Mouse (Mus musculus): ENCODE results near the gene Tubb2a. TPM values are rescaled to one million over a fixed set of nuclear protein-coding genes. Genes with fewer than 3 reads are reported as not detected.

Gene Tubb2a
- total and polyA plus RNA-seq, 3 experiments, result 17.6 to 43.0 (median 26.1) TPM

DNA sequence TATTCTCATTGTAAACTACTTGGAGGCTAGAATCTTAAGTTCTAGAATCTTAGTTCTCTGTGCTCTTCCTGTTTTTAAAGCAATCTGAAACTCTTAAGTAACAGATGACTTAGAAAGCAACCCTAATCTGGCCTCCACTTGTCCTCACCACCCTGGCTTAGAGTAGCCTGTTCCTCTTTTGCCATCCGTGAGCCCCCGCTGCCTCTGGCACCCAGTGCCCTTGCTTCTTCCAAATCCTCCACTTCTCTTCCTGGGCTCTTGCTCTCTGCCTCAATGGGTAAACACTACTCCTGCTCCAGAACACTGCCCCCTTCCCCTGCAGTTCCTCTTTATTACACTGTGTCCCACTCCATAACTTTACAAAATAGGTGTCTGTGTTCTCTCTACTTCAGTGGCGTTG, 26.1 kb downstream of the Tubb2a start:
- dilution Hi-C loops (cut with MboI; ENCODE audit: extremely low pct_ligation_motif_present, extremely low pct_unique_long_range_greater_than_20kb, low sequenced_read_pairs), result no loop called here
- H3K27ac ChIP-seq (ENCODE audit: insufficient read depth, low read depth), result no peak overlapping the region

DNA sequence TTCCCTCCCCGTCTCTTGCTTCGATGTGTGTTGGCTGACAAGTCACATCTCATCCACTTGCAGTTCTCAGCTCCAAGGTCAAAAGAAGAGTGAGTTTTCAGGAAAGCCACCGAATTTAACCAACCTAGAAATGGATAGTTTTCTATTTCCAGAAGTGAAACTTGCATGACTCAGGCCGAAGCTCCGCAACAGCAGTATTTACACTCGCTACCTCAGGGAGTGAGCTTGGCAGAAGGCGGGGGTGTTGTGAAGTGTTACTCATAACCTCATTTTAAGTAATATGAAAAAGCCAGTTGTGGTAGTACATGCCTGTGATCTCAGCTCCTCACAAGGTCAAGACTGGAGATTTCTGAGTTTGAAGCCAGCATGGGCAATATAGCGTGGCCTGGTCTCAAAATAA, 27.3 kb downstream of the Tubb2a start:
- Histone ChIP-seq H3K4me3 (replicated peaks in 1 of 3; ENCODE audit: low read depth in 2 of 3, low read length in 2 of 3, poor library complexity in 1 of 3) (no peak overlapping the region), H3K79me2 (replicated peaks; ENCODE audit: control insufficient read depth, extremely low read depth, insufficient read depth, poor library complexity, severe bottlenecking) (no peaks in the 10 kb centered on the region), H3K4me1 (ENCODE audit: control insufficient read depth in 1 of 2, insufficient read depth in 2 of 2) (peaks cover 12 to 30% of the 10 kb centered on the region in 2 experiments), H3K27ac (ENCODE audit: insufficient read depth, low read depth) (no peak overlapping the region), H3K9ac (ENCODE audit: insufficient read depth, low read depth) (no peak overlapping the region), H3K9me3 (replicated peaks; ENCODE audit: low read length) (peaks cover 3% of the 10 kb centered on the region), H3K27me3 (replicated peaks) (no peaks in the 10 kb centered on the region), H3K36me3 (replicated peaks in 1 of 2; ENCODE audit: control insufficient read depth in 1 of 2, insufficient read depth in 1 of 2, low read length in 1 of 2) (peaks cover 9 to 57% of the 10 kb centered on the region in 2 experiments), H3K4me2 (ENCODE audit: insufficient read depth, low read depth, poor library complexity, severe bottlenecking) (no peak overlapping the region)
- peak; percentile 21 for DNase-seq (ENCODE audit: extremely low read depth)
- TF ChIP-seq PAX5 (IDR thresholded peaks at IDR 0.05; ENCODE audit: low read length), result no peak
- TF ChIP-seq EP300 (IDR thresholded peaks at IDR 0.05; ENCODE audit: low read length), result peak; percentile 53
- TF ChIP-seq MAFK (IDR thresholded peaks at IDR 0.05; ENCODE audit: insufficient replicate concordance, low read length), result peak; percentile 30; the same call in 1 of the 2 replicates
- 0 out of 2 replicates have a peak, but pooled peaks have one; percentile 13 for TF ChIP-seq JUN (IDR thresholded peaks at IDR 0.05; ENCODE audit: insufficient read depth, low read depth, low read length)
- peak; percentile 50 for TF ChIP-seq IRF4 (IDR thresholded peaks at IDR 0.05; ENCODE audit: low read depth, low read length)
- in situ Hi-C loops (cut with MboI; ENCODE audit: low pct_ligation_motif_present, low pct_unique_long_range_greater_than_20kb, low sequenced_read_pairs), result loop anchor here (5.0 kb wide), 2 partner anchors 82 to 112 kb away; partner anchors contain the start of genes Psmg4 and Tubb2b
- dilution Hi-C loops (cut with MboI; ENCODE audit: extremely low pct_ligation_motif_present, extremely low pct_unique_long_range_greater_than_20kb, low sequenced_read_pairs), result no loop called here

More for the DNA sequence above, 26.1 kb downstream of the Tubb2a start:
- H3K4me2 ChIP-seq (ENCODE audit: insufficient read depth, low read depth, poor library complexity, severe bottlenecking), result no peak overlapping the region; the same call in 1 of the 2 replicates
- H3K9me3 ChIP-seq (replicated peaks; ENCODE audit: low read length), result peaks cover 7% of the 10 kb centered on the region
- H3K4me1 ChIP-seq (ENCODE audit: control insufficient read depth in 1 of 2, insufficient read depth in 2 of 2), result peaks cover 12 to 28% of the 10 kb centered on the region in 2 experiments
- TF ChIP-seq MYC (IDR thresholded peaks at IDR 0.05; ENCODE audit: low read depth, low read length) (no peak), BHLHE40 (IDR thresholded peaks at IDR 0.05; ENCODE audit: low read depth, low read length) (no peak), IRF4 (IDR thresholded peaks at IDR 0.05; ENCODE audit: low read depth, low read length) (0 out of 2 replicates have a peak, but pooled peaks have one; percentile 22), SIN3A (IDR thresholded peaks at IDR 0.05; ENCODE audit: low read length) (no peak), SMC3 (IDR thresholded peaks at IDR 0.05; ENCODE audit: low read depth, low read length) (no peak), CTCF (conservative IDR thresholded peaks at IDR 0.05 in 1 of 2, IDR thresholded peaks at IDR 0.05 in 1 of 2; ENCODE audit: low read depth in 2 of 2, low read length in 2 of 2) (0 out of 4 replicates have a peak, but pooled peaks of 1 of the 2 experiments have one; percentile 7)
- peaks cover 9 to 62% of the 10 kb centered on the region in 2 experiments for H3K36me3 ChIP-seq (replicated peaks in 1 of 2; ENCODE audit: control insufficient read depth in 1 of 2, insufficient read depth in 1 of 2, low read length in 1 of 2)
- H3K27me3 ChIP-seq (replicated peaks), result no peaks in the 10 kb centered on the region
- DNase-seq (ENCODE audit: extremely low read depth), result no peak
- H3K4me3 ChIP-seq (replicated peaks in 1 of 3; ENCODE audit: low read depth in 2 of 3, low read length in 2 of 3, poor library complexity in 1 of 3), result no peak overlapping the region
- no peak overlapping the region for H3K9ac ChIP-seq (ENCODE audit: insufficient read depth, low read depth)
- in situ Hi-C loops (cut with MboI; ENCODE audit: low pct_ligation_motif_present, low pct_unique_long_range_greater_than_20kb, low sequenced_read_pairs), result loop anchor here (5.0 kb wide), 2 partner anchors 81 to 111 kb away; partner anchors contain the start of genes Psmg4 and Tubb2b
- no peaks in the 10 kb centered on the region for H3K79me2 ChIP-seq (replicated peaks; ENCODE audit: control insufficient read depth, extremely low read depth, insufficient read depth, poor library complexity, severe bottlenecking)

GRCm38 (mm10) chr13:34047526-34047925, 30.3 kb downstream of the Tubb2a start:
- DNase-seq (ENCODE audit: extremely low read depth), result no peak
- in situ Hi-C loops (cut with MboI; ENCODE audit: low pct_ligation_motif_present, low pct_unique_long_range_greater_than_20kb, low sequenced_read_pairs) (loop anchor here (10.0 kb wide), 1 partner anchor 587 kb away; no protein-coding TSS in a partner anchor), dilution Hi-C loops (cut with MboI; ENCODE audit: extremely low pct_ligation_motif_present, extremely low pct_unique_long_range_greater_than_20kb, low sequenced_read_pairs) (no loop called here)
- H3K27ac ChIP-seq (ENCODE audit: insufficient read depth, low read depth), result no peak overlapping the region
- H3K4me2 ChIP-seq (ENCODE audit: insufficient read depth, low read depth, poor library complexity, severe bottlenecking), result no peak overlapping the region
- H3K4me1 ChIP-seq (ENCODE audit: control insufficient read depth in 1 of 2, insufficient read depth in 2 of 2), result peaks cover 12 to 30% of the 10 kb centered on the region in 2 experiments
- no peaks in the 10 kb centered on the region for H3K27me3 ChIP-seq (replicated peaks)
- TF ChIP-seq TBP (conservative IDR thresholded peaks at IDR 0.05; ENCODE audit: low read depth, low read length), result no peak
- no peak for TF ChIP-seq ELF1 (IDR thresholded peaks at IDR 0.05; ENCODE audit: low read depth, low read length)
- no peak for TF ChIP-seq HCFC1 (IDR thresholded peaks at IDR 0.05; ENCODE audit: low read depth, low read length)
- no peak overlapping the region for H3K4me3 ChIP-seq (replicated peaks in 1 of 3; ENCODE audit: low read depth in 2 of 3, low read length in 2 of 3, poor library complexity in 1 of 3)
- H3K9ac ChIP-seq (ENCODE audit: insufficient read depth, low read depth), result no peak overlapping the region
- H3K79me2 ChIP-seq (replicated peaks; ENCODE audit: control insufficient read depth, extremely low read depth, insufficient read depth, poor library complexity, severe bottlenecking), result no peaks in the 10 kb centered on the region
- H3K36me3 ChIP-seq (replicated peaks in 1 of 2; ENCODE audit: control insufficient read depth in 1 of 2, insufficient read depth in 1 of 2, low read length in 1 of 2), result peaks cover 2 to 36% of the 10 kb centered on the region in 2 experiments
- peaks cover 3% of the 10 kb centered on the region for H3K9me3 ChIP-seq (replicated peaks; ENCODE audit: low read length)
